Mouse (Mus musculus): ENCODE measurements at regions not wholly inside any gene's neighbourhood (a gene's known extent, or its start where the extent isn't known, plus 50 kb on each side); places are given as distances from the start of the nearest gene placed in this dataset.

DNA sequence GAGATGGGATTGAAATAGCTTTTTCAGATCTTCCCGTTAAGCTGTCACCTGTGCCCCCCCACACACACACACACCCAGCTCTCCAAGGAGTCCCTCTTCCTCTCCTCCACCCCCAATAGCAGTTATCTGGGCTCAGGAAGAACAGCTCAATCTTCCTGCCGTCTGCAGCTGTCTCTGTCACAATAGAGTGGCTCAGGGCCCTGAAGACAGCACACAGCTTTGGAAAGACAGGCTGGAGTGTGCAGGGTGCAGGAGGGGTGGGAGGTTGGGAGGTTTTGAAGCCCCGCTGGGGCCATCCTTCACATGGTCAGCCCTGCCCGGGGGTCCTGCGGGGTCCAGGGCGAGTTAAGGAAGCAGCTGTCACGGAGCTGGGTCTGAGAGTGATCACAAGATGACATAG is 149.6 kb upstream of the Sdk2 start:
- Histone ChIP-seq H3K4me3 (no peak overlapping the region), H3K4me2 (no peak overlapping the region), H3K4me1 (peaks cover 8% of the 10 kb centered on the region), H3K27ac (no peak overlapping the region), H3K9me3 (replicated peaks) (no peaks in the 10 kb centered on the region), H3K27me3 (replicated peaks) (peaks cover 40% of the 10 kb centered on the region), H3K36me3 (no peaks in the 10 kb centered on the region), H3K9ac (no peak overlapping the region)
- WGBS (ENCODE audit: insufficient replicate concordance) = 15% methylated on average over 7 of the region's 7 CpGs
- no peak for ATAC-seq

DNA sequence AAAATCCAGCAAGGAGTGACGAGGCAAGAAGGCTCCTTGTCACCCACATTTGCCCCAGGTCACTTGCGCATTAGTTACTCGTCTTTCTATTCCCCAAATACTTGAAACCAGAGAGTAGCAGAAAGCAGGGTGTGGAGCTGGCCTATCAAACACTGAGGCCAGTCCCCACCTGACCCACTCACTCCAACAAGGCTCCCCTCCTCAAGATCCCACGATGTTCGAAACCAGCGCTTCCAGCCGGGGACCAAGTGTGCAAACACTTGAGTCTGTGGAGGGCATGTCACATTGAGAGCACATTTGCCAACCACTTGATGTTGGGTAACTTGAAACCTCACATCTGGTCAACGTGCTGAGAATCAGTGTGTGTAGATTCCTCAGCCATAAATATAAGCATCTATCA is 148.4 kb upstream of the Sdk2 start:
- H3K9me3 ChIP-seq (replicated peaks) = no peaks in the 10 kb centered on the region
- no peaks in the 10 kb centered on the region for H3K36me3 ChIP-seq
- no peak overlapping the region for H3K4me2 ChIP-seq
- no peak for ATAC-seq
- no peak overlapping the region for H3K9ac ChIP-seq
- H3K27ac ChIP-seq = no peak overlapping the region
- H3K27me3 ChIP-seq (replicated peaks) = peaks cover 40% of the 10 kb centered on the region
- 67% methylated on average over 8 of the region's 8 CpGs for WGBS (ENCODE audit: insufficient replicate concordance)
- H3K4me1 ChIP-seq = peaks cover 8% of the 10 kb centered on the region
- no peak overlapping the region for H3K4me3 ChIP-seq

DNA sequence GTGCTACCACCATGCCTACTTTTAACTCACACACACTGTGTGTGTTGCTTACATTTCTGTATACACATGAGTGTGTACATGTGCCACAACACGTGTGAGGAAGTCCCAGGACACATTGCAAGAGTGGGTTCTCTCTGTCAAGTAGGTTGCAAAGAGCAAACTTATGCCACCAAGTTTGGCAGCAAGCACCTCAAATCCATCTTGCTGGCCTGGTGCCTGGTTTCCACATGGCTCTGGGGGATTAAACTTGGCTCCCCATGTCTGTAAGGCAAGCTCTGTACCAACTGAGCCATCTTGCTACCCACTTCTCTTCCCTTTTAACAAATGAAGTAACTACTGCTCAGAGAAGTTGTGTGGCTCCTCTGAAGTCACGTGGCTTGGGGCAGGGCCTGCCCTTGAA is 145.3 kb upstream of the Sdk2 start:
- no peak overlapping the region for H3K4me2 ChIP-seq
- 45% methylated on average over 2 of the region's 2 CpGs for WGBS (ENCODE audit: insufficient replicate concordance)
- no peak overlapping the region for H3K4me3 ChIP-seq
- peaks cover 4% of the 10 kb centered on the region for H3K4me1 ChIP-seq
- no peak for ATAC-seq
- H3K9me3 ChIP-seq (replicated peaks) = no peaks in the 10 kb centered on the region
- H3K27ac ChIP-seq = no peak overlapping the region
- peaks cover 19% of the 10 kb centered on the region for H3K27me3 ChIP-seq (replicated peaks)
- H3K9ac ChIP-seq = no peak overlapping the region
- H3K36me3 ChIP-seq = no peaks in the 10 kb centered on the region

DNA sequence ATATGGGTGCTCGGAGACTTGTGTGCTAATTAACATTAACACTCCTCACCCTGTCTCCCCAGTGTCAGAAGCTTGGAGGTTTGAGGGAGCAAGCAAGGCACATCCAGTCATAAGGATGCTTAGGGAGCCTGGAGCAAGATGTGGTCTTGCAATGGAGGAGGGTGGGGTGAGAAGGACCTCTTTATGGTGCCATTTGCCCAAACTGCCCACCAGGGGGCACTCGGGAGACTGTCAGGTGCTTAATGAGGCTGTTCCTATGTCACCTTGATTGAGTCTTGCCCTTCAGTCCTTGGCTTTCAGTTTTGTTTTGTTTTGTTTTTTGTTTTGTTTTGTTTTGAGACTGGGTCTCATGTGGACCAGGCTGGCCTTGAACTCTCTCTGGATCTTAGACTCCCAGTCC is 138.3 kb upstream of the Sdk2 start:
- ATAC-seq = no peak
- Histone ChIP-seq H3K4me3 (no peak overlapping the region), H3K9ac (no peak overlapping the region), H3K27me3 (replicated peaks) (no peaks in the 10 kb centered on the region), H3K27ac (no peak overlapping the region), H3K4me1 (no peaks in the 10 kb centered on the region), H3K9me3 (replicated peaks) (no peaks in the 10 kb centered on the region), H3K36me3 (no peaks in the 10 kb centered on the region), H3K4me2 (no peak overlapping the region)
- WGBS (ENCODE audit: insufficient replicate concordance) = 36% methylated on average over 2 of the region's 2 CpGs

DNA sequence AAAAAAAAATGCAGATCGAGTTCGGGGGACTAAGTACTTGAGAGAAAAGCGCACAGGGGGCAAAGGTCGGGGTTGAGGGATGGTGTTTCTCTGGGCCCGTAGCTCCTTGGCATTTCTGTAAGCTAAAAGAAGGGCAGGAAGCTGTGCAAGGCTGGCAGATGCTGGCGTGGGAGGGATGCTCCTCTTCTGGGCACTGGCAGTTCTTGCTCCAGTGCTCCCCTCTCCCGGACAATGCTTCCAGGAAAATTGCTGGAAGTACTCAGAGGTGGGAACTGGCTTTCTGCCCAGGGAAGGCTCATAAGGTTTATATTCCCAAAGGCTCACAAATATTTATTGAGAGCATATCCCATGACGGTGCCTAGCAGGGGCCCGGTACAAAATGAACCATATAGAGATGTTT is 136.6 kb upstream of the Sdk2 start:
- no peaks in the 10 kb centered on the region for H3K9me3 ChIP-seq (replicated peaks)
- no peak overlapping the region for H3K4me2 ChIP-seq
- H3K4me1 ChIP-seq = no peaks in the 10 kb centered on the region
- no peak for ATAC-seq
- no peak overlapping the region for H3K9ac ChIP-seq
- H3K27me3 ChIP-seq (replicated peaks) = no peaks in the 10 kb centered on the region
- 68% methylated on average over 9 of the region's 9 CpGs for WGBS (ENCODE audit: insufficient replicate concordance)
- no peak overlapping the region for H3K27ac ChIP-seq
- no peak overlapping the region for H3K4me3 ChIP-seq
- no peaks in the 10 kb centered on the region for H3K36me3 ChIP-seq

DNA sequence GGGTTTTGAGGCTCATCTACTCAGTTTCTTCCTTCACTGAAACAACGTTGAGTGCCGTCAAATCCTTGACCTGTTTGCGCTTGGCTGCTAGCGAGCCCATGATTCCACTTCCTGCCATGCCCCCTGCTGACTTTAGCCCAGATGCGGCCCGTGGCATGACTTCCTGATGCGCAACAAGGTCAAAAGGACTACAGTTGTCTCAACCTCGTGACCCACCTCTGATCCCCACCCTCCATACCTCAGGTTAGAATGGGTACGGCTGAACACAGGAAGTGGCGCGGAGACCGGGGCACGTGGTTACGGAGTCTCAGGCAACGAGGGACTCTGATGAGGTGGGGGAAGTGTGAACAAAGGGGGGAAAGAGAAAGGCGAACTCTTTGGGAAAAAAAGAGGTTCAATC is 135.6 kb upstream of the Sdk2 start:
- Histone ChIP-seq H3K4me3 (no peak overlapping the region), H3K9me3 (replicated peaks) (no peaks in the 10 kb centered on the region), H3K27me3 (replicated peaks) (no peaks in the 10 kb centered on the region), H3K36me3 (no peaks in the 10 kb centered on the region), H3K9ac (no peak overlapping the region), H3K4me2 (no peak overlapping the region), H3K4me1 (no peaks in the 10 kb centered on the region), H3K27ac (no peak overlapping the region)
- 75% methylated on average over 16 of the region's 16 CpGs for WGBS (ENCODE audit: insufficient replicate concordance)
- no peak for ATAC-seq

DNA sequence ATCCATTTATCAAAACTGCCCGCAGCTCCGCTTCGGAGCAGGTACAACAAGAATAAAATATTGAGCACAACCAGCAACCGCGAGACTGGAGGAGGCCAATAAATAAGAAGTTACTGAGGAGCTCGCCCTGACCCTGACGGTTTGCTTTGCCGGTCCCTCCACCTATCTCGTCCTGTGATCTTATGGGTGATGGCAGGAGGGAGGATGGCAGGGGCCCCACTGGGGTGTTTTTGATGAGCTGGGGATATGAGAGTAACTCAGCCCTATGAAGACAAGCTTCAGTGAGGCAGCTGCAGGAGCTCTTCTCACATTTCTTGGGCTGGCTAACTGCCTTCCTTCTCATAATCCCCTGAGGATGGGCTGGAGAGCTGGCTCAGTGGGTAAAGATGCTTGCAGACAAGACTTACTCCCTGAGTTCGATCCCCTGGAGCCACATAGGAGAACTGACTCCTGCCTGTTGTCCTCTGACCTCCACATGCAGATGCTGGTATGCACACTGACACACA is 132.3 kb upstream of the Sdk2 start:
- Histone ChIP-seq H3K4me2 (no peak overlapping the region), H3K27ac (no peak overlapping the region), H3K36me3 (no peaks in the 10 kb centered on the region), H3K9ac (no peak overlapping the region), H3K4me1 (no peaks in the 10 kb centered on the region), H3K9me3 (replicated peaks) (no peaks in the 10 kb centered on the region), H3K4me3 (no peak overlapping the region), H3K27me3 (replicated peaks) (no peaks in the 10 kb centered on the region)
- WGBS (ENCODE audit: insufficient replicate concordance) = 59% methylated on average over 10 of the region's 10 CpGs
- no peak for ATAC-seq

DNA sequence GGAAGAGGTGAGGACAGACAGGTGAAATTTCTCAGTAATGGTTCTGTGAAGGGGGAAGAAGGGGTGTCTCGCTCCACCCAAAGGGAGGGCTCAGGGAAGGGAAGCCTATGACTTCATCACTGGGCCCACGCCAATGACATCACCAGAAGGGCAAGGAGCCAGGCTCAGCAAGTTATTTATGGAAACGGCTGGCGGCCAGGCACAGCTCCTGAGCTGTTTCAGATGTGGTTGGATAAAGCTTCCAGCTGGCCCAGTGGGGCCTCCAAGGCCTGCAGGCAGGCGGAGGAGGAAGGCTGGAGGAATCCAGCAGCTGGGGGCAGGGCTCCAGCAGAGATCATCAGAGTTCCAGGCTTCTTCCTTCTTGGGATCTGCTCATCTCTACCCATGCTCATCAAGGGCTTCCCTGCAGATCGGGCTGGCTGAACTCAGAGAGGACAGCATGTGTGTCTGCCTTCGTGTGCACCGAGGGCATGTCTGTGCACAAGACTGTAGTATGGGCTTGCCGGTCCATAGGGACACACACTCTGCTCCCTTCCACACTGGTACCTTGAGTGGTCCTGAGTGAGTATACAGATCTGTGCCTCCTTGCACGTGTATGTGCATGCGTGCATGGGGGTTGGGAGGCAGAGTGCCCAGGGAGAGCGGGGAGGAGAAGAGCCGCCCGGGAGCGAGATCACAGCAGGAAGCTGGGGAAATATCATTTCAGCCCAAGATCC is 131.6 kb upstream of the Sdk2 start:
- Histone ChIP-seq H3K4me1 (no peaks in the 10 kb centered on the region), H3K4me3 (no peak overlapping the region), H3K27ac (no peak overlapping the region), H3K4me2 (no peak overlapping the region), H3K36me3 (no peaks in the 10 kb centered on the region), H3K27me3 (replicated peaks) (no peaks in the 10 kb centered on the region), H3K9me3 (replicated peaks) (no peaks in the 10 kb centered on the region), H3K9ac (no peak overlapping the region)
- 38% methylated on average over 15 of the region's 15 CpGs for WGBS (ENCODE audit: insufficient replicate concordance)
- ATAC-seq = 0 out of 2 replicates have a peak, but pooled peaks have one; percentile 10

DNA sequence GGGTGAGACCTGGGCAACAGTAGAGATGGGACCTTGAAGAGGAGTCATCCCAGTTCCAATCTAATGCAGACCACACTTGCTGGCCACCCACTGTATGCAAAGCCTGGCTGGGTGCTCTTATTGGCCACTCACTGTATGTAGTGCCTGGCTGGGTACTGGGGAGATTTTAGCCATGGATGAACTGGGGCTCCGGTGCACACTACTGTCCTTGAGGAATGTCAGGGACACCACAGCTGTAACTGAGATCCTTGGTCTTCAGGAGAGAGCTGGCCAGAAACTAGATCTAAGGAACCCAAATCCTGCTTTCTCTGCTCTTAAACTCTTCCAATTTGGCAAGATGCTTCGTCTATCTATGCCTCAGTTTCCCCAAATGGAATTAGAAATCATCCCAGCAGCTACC is 128.4 kb upstream of the Sdk2 start:
- Histone ChIP-seq H3K4me1 (no peaks in the 10 kb centered on the region), H3K9ac (no peak overlapping the region), H3K36me3 (no peaks in the 10 kb centered on the region), H3K27me3 (replicated peaks) (no peaks in the 10 kb centered on the region), H3K4me2 (no peak overlapping the region), H3K9me3 (replicated peaks) (peaks cover 7% of the 10 kb centered on the region), H3K4me3 (no peak overlapping the region), H3K27ac (no peak overlapping the region)
- no peak for ATAC-seq
- 69% methylated on average over 2 of the region's 2 CpGs for WGBS (ENCODE audit: insufficient replicate concordance)

DNA sequence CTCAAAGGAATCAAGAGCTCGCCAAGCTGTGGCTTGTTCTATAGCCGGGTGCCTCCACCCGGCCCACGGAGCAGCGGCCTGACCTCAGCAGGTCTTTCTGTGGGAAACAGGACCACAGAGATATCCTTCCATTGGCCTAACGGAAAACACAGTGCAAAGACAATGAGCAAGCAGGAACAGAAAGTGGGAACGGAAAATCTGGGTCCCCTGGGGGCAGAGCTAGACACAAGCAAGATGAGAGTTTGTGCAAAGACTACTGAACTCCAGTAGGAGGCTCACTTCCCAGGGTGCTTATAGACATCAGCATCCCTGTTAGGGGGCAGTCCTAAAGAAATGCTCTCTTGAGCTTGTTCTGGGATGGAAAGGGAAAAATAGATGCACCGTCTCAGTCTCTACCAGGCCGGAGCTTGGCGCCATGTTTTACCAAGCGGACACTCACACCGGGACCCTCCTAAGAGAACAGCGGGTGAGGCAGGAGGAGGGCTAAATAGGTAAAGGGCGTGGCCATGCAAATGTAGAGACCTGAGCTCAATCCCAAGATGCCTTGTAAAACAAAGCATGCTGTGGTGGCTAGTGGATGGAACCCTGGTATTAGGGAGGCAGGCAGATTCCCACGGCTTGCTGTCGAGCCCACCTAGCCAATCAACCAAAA is 127.3 kb upstream of the Sdk2 start:
- Histone ChIP-seq H3K9ac (no peak overlapping the region), H3K27ac (no peak overlapping the region), H3K4me3 (no peak overlapping the region), H3K27me3 (replicated peaks) (no peaks in the 10 kb centered on the region), H3K4me2 (no peak overlapping the region), H3K4me1 (no peaks in the 10 kb centered on the region), H3K9me3 (replicated peaks) (peaks cover 7% of the 10 kb centered on the region), H3K36me3 (no peaks in the 10 kb centered on the region)
- ATAC-seq = no peak
- 49% methylated on average over 16 of the region's 16 CpGs for WGBS (ENCODE audit: insufficient replicate concordance)

DNA sequence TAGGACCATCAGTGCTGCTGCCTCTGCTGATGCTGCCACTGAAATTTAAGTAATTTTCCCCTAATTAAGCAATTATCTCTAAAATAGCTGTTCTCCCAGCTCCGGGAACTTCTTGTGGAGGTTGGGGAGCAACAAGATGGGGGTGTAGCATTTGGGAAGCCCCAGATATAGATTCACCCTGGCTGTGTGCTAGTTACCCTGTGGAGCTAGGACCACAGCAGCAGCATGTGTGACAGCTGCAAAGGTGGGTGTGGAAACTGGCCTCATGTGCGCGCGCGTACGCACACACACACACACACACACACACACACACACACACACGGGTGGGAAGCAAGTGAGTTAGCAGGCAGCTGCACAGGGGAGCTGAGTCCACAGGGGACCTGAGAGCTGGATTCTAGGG is 126.2 kb upstream of the Sdk2 start:
- WGBS (ENCODE audit: insufficient replicate concordance) = 80% methylated on average over 7 of the region's 7 CpGs
- no peak for ATAC-seq
- no peaks in the 10 kb centered on the region for H3K4me1 ChIP-seq

DNA sequence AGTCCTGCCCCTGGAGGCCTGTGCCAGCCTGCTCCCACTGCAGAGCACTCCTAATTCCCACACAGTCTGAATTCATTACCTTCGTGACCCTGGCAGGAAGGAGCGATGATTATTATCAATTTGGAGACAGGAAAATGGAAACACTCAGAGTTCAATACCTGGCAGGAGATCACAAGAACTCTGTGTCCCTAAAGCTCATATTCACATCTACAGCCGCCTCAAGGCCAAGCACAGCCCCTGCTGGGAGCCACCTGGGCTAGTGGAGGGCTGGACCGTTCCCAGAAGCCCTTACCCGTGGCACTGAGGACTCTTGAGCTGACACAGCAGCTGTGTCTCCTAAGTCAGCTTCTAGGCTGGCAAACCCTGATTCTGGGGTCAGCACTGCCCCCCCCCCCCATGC is 124.8 kb upstream of the Sdk2 start:
- no peak overlapping the region for H3K4me2 ChIP-seq
- H3K9me3 ChIP-seq (replicated peaks) = peaks cover 7% of the 10 kb centered on the region
- no peak overlapping the region for H3K9ac ChIP-seq
- no peaks in the 10 kb centered on the region for H3K4me1 ChIP-seq
- no peak overlapping the region for H3K27ac ChIP-seq
- 52% methylated on average over 5 of the region's 5 CpGs for WGBS (ENCODE audit: insufficient replicate concordance)
- ATAC-seq = no peak
- H3K4me3 ChIP-seq = no peak overlapping the region
- no peaks in the 10 kb centered on the region for H3K36me3 ChIP-seq
- H3K27me3 ChIP-seq (replicated peaks) = no peaks in the 10 kb centered on the region

More for the DNA sequence above, 126.2 kb upstream of the Sdk2 start:
- peaks cover 7% of the 10 kb centered on the region for H3K9me3 ChIP-seq (replicated peaks)
- H3K9ac ChIP-seq = no peak overlapping the region
- H3K4me3 ChIP-seq = no peak overlapping the region
- no peaks in the 10 kb centered on the region for H3K27me3 ChIP-seq (replicated peaks)
- no peak overlapping the region for H3K4me2 ChIP-seq
- H3K36me3 ChIP-seq = no peaks in the 10 kb centered on the region
- no peak overlapping the region for H3K27ac ChIP-seq

All from liver, embryonic 12.5 days (tissue).